Mouse (Mus musculus) lung, postnatal 0 days (tissue): Measurements from ENCODE around the gene Rin1.
"Not testable (repeated sequence)": the region's sequence is repeated elsewhere in the genome, so short reads cannot be mapped to it uniquely, and the experiment has no call there.

ENCODE experiments used
- CTCF ChIP-seq: IDR thresholded peaks from 2 replicates; pipeline ENCODE4 v1.5.1; 2016; ENCODE audit warnings: antibody characterized with exemption, mild to moderate bottlenecking
- EP300 ChIP-seq: IDR thresholded peaks from 2 replicates; pipeline ENCODE4 v1.6.1; 2016; ENCODE audit warnings: antibody characterized with exemption, mild to moderate bottlenecking, control low read depth

DNA sequence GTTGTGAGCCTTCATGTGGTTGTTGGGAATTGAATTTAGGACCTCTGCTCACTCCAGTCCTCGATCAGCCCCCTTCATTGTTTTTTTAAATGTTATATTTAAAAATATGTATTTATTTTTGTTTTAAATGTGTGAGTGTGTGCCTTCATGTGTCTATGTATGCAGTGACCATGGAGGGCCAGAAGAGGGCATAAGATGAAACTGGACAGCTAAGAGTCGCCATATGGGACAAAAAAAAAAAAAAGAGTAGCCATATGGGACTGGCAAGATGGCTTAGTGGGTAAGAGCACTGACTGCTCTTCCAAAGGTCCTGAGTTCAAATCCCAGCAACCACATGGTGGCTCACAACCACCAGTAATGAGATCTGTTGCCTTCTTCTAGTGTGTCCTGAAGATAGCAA, 46.6 kb upstream of the Rin1 start:
- not testable (repeated sequence) for TF ChIP-seq EP300
- TF ChIP-seq CTCF, result peak; percentile 27
